ENCODE assay signal across 10 mouse cellular contexts in genomic region chr8:104095595-104095994, GRCm38 (mm10). TPM values are rescaled to one million over a fixed set of nuclear protein-coding genes. Genes with fewer than 3 reads are reported as not detected.
DNase-seq lines count a peak whose midpoint lies in the region; ATAC-seq and TF ChIP-seq lines count a peak whose summit lies in the region.
"Had no signal": no experiment of that assay in that cellular context is flagged by ENCODE, and none has a peak within 500 bp of the region (broad histone marks: within the 10 kb centered on the region; RNA-seq: fewer than 3 reads in every experiment).

No protein-coding gene starts in this region.

- DNase-seq in hindbrain, embryonic 10.5 days (ENCODE audit: low spot score), result no peak
- DNase-seq in left cerebral cortex, postnatal 36 days (ENCODE audit: low spot score in 2 of 2), result no peak
- DNase-seq in spleen, postnatal 14 days (ENCODE audit: low spot score in 2 of 2), result no peak
- no peak for DNase-seq in retina, embryonic 14.5 days (ENCODE audit: low spot score)
- DNase-seq: adrenal gland, postnatal 10 days; spleen, adult 18-20 months had no signal

- no peak overlapping the region for H3K4me3 ChIP-seq in hindbrain, embryonic 10.5 days
- H3K4me3 ChIP-seq in hindbrain, embryonic 13.5 days, result no peak overlapping the region
- H3K4me3 ChIP-seq in hindbrain, embryonic 15.5 days, result no peak overlapping the region
- no peak overlapping the region for H3K4me3 ChIP-seq in limb, embryonic 13.5 days
- H3K4me3 ChIP-seq in small intestine, adult 2 months (ENCODE audit: low read depth, low read length), result no peak overlapping the region

- H3K4me2 ChIP-seq in hindbrain, embryonic 13.5 days, result no peak overlapping the region
- H3K4me2 ChIP-seq in hindbrain, embryonic 15.5 days, result no peak overlapping the region
- H3K4me2 ChIP-seq in limb, embryonic 13.5 days (replicated peaks), result no peak overlapping the region

- peak overlapping the region; percentile 76 for H3K27ac ChIP-seq in hindbrain, embryonic 10.5 days
- no peak overlapping the region for H3K27ac ChIP-seq in hindbrain, embryonic 13.5 days
- no peak overlapping the region for H3K27ac ChIP-seq in hindbrain, embryonic 15.5 days (replicated peaks)
- H3K27ac ChIP-seq in limb, embryonic 13.5 days, result peak overlapping the region; percentile 2; the same call in 1 of the 2 replicates
- H3K27ac ChIP-seq in small intestine, adult 2 months (ENCODE audit: insufficient read depth, low read depth, low read length), result 0 out of 2 replicates have a peak overlapping the region, but pooled peaks have one; percentile 4

- peaks cover 31% of the 10 kb centered on the region; the same call in 1 of the 2 replicates for H3K4me1 ChIP-seq in hindbrain, embryonic 10.5 days (replicated peaks)
- peaks cover 12% of the 10 kb centered on the region for H3K4me1 ChIP-seq in hindbrain, embryonic 13.5 days (replicated peaks)
- H3K4me1 ChIP-seq in hindbrain, embryonic 15.5 days (replicated peaks), result 0 out of 2 replicates have a peak, but pooled peaks cover 6% of the 10 kb centered on the region
- H3K4me1 ChIP-seq in limb, embryonic 13.5 days, result peaks cover 14% of the 10 kb centered on the region
- no peaks in the 10 kb centered on the region; the same call in 1 of the 2 replicates for H3K4me1 ChIP-seq in small intestine, adult 2 months (ENCODE audit: control insufficient read depth, insufficient read depth, insufficient read length, low read length)

- no peak for TF ChIP-seq CTCF in small intestine, adult 2 months (IDR thresholded peaks at IDR 0.05; ENCODE audit: extremely low read depth, insufficient read length, insufficient replicate concordance, low read depth, low read length)

- 74% methylated on average over 9 of the region's 9 CpGs for WGBS in hindbrain, embryonic 10.5 days
- WGBS in hindbrain, embryonic 13.5 days, result 62% methylated on average over 9 of the region's 9 CpGs
- 69% methylated on average over 9 of the region's 9 CpGs for WGBS in hindbrain, embryonic 15.5 days
- 68% methylated on average over 9 of the region's 9 CpGs for WGBS in limb, embryonic 13.5 days
- WGBS in small intestine, adult 2 months, result 74% methylated on average over 9 of the region's 9 CpGs

- H3K27me3 ChIP-seq in hindbrain, embryonic 10.5 days (ENCODE audit: insufficient read depth, poor library complexity, severe bottlenecking), result no peaks in the 10 kb centered on the region
- H3K27me3 ChIP-seq in hindbrain, embryonic 13.5 days, result no peaks in the 10 kb centered on the region
- no peaks in the 10 kb centered on the region for H3K27me3 ChIP-seq in hindbrain, embryonic 15.5 days
- H3K27me3 ChIP-seq in limb, embryonic 13.5 days, result no peaks in the 10 kb centered on the region
- no peaks in the 10 kb centered on the region for H3K27me3 ChIP-seq in small intestine, adult 2 months (ENCODE audit: control insufficient read depth, insufficient read depth, low read length)

- intact Hi-C loops in left cerebral cortex, postnatal 36 days (cut with DNase I), result loop anchor here (5.0 kb wide), 2 partner anchors 47 to 122 kb away; no protein-coding TSS in a partner anchor

- ATAC-seq in hindbrain, embryonic 13.5 days (ENCODE audit: low FRiP score), result no peak
- 0 out of 2 replicates have a peak, but pooled peaks have one; percentile 16 for ATAC-seq in hindbrain, embryonic 15.5 days (ENCODE audit: low FRiP score, low read depth)
- ATAC-seq in limb, embryonic 13.5 days (ENCODE audit: low FRiP score, low read depth), result 0 out of 2 replicates have a peak, but pooled peaks have one; percentile 5

- H3K9me3 ChIP-seq in hindbrain, embryonic 10.5 days, result no peaks in the 10 kb centered on the region
- no peaks in the 10 kb centered on the region for H3K9me3 ChIP-seq in hindbrain, embryonic 13.5 days
- no peaks in the 10 kb centered on the region for H3K9me3 ChIP-seq in hindbrain, embryonic 15.5 days
- no peaks in the 10 kb centered on the region for H3K9me3 ChIP-seq in limb, embryonic 13.5 days

- H3K9ac ChIP-seq in hindbrain, embryonic 13.5 days, result no peak overlapping the region
- no peak overlapping the region for H3K9ac ChIP-seq in hindbrain, embryonic 15.5 days
- H3K9ac ChIP-seq in limb, embryonic 13.5 days, result no peak overlapping the region

- no peaks in the 10 kb centered on the region for H3K36me3 ChIP-seq in hindbrain, embryonic 10.5 days
- H3K36me3 ChIP-seq in hindbrain, embryonic 13.5 days, result no peaks in the 10 kb centered on the region
- H3K36me3 ChIP-seq in hindbrain, embryonic 15.5 days, result no peaks in the 10 kb centered on the region
- H3K36me3 ChIP-seq in limb, embryonic 13.5 days, result no peaks in the 10 kb centered on the region
- H3K36me3 ChIP-seq in small intestine, adult 2 months (ENCODE audit: control insufficient read depth, insufficient read depth, low read length), result no peaks in the 10 kb centered on the region

- TF ChIP-seq POLR2A in small intestine, adult 2 months (IDR thresholded peaks at IDR 0.05; ENCODE audit: low read depth, low read length), result no peak

RNA-seq across cellular contexts. Expression of gene Cdh5, which starts 5.8 kb away (rescaled TPM):
- 13.2 and 14.6 TPM in 2 replicates for polyA plus RNA-seq in hindbrain, embryonic 10.5 days (2016; fragmentation: Nextera tagmentation; extraction: Ambion mirVana)
- 14.6 and 16.5 TPM in 2 replicates for polyA plus RNA-seq in hindbrain, embryonic 13.5 days (2015; fragmentation: Nextera tagmentation; extraction: Ambion mirVana)
- polyA plus RNA-seq in hindbrain, embryonic 15.5 days (2015; fragmentation: Nextera tagmentation; extraction: Ambion mirVana), result 16.4 and 16.7 TPM in 2 replicates
- polyA plus RNA-seq in limb, embryonic 13.5 days (2015; fragmentation: Nextera tagmentation; extraction: Ambion mirVana), result 25.5 and 26.4 TPM in 2 replicates
- polyA plus RNA-seq in small intestine, adult 2 months (2012; rRNA removed), result 6.5 and 13.2 TPM in 2 replicates
- 10 to 100 TPM; 10.4 to 11.6 TPM for total RNA-seq in left cerebral cortex, postnatal 36 days (2021)

Comparison
In these comparisons a context has a peak if more than half of its experiments do, and no peak if none do; other contexts are left out.
1. H3K27ac ChIP-seq: peak in hindbrain, embryonic 10.5 days (single experiment), limb, embryonic 13.5 days (single experiment) and small intestine, adult 2 months (single experiment); none in hindbrain, embryonic 13.5 days (single experiment) and hindbrain, embryonic 15.5 days (single experiment).